Mouse (Mus musculus): ENCODE measurements around the gene Mcidas.

- TF ChIP-seq CHD2 (IDR thresholded peaks at IDR 0.05; ENCODE audit: low read length) (no peak), CTCF (conservative IDR thresholded peaks at IDR 0.05 in 1 of 2, IDR thresholded peaks at IDR 0.05 in 1 of 2; ENCODE audit: low read depth in 2 of 2, low read length in 2 of 2) (no peak), MYC (IDR thresholded peaks at IDR 0.05; ENCODE audit: low read depth, low read length) (no peak), USF2 (conservative IDR thresholded peaks at IDR 0.05; ENCODE audit: low read depth, low read length) (no peak), RCOR1 (conservative IDR thresholded peaks at IDR 0.05; ENCODE audit: low read depth, low read length) (no peak), MAX (IDR thresholded peaks at IDR 0.05; ENCODE audit: low read length) (no peak), TBP (conservative IDR thresholded peaks at IDR 0.05; ENCODE audit: low read depth, low read length) (no peak), ZNF384 (IDR thresholded peaks at IDR 0.05; ENCODE audit: low read depth, low read length) (no peak), POLR2A (IDR thresholded peaks at IDR 0.05; ENCODE audit: low read depth, low read length) (no peak)
These were observed 16.9 kb upstream of the Mcidas start for GRCm38 (mm10) chr13:112976720-112977119.

Measured in CH12.LX (cell line).